Mouse (Mus musculus) megakaryocyte, embryonic 14.5 days (primary cell): ENCODE data around the gene Pde2a.

Experiments used
- FLI1 ChIP-seq: IDR thresholded peaks from 2 replicates; pipeline ENCODE4 v1.6.1; 2012; ENCODE audit warnings: low read length, inconsistent platforms, mixed read lengths
- GATA1 ChIP-seq: IDR thresholded peaks from 3 replicates; pipeline ENCODE4 v1.6.1; 2012; ENCODE audit warnings: mixed read lengths, low read length, inconsistent platforms, borderline replicate concordance

- TF ChIP-seq GATA1: no peak
- TF ChIP-seq FLI1: no peak
Measured at GRCm38 (mm10) chr7:101412796-101413195, 8.7 kb upstream of the Pde2a start.
